Mouse (Mus musculus) monocyte, adult 2 months (primary cell): ENCODE results near the gene Kif14.
"Not testable (repeated sequence)": the region's sequence is repeated elsewhere in the genome, so short reads cannot be mapped to it uniquely, and the experiment has no call there.

Experiments used
- DNase-seq, 2 experiments: peaks; one replicate each; pipeline ENCODE4 v3.0.0; 2022; ENCODE audit warnings: low spot score in 2 of 2, low read depth in 1 of 2

The Kif14 gene

GRCm38 (mm10) chr1:136554686-136555085 lies 88.5 kb downstream of the Kif14 start:
- DNase-seq: no peak

GRCm38 (mm10) chr1:136555892-136556291 lies 89.7 kb downstream of the Kif14 start:
- DNase-seq: no peak

- not testable (repeated sequence) for DNase-seq
These were observed 90.5 kb downstream of the Kif14 start for GRCm38 (mm10) chr1:136556643-136557042.

- no peak for DNase-seq
These were observed 91.3 kb downstream of the Kif14 start for GRCm38 (mm10) chr1:136557436-136557835.

- DNase-seq: no peak
These were observed 92.6 kb downstream of the Kif14 start for GRCm38 (mm10) chr1:136558762-136559161.

GRCm38 (mm10) chr1:136559284-136559683 lies 93.1 kb downstream of the Kif14 start:
- DNase-seq: no peak

- no peak for DNase-seq
These were observed 93.6 kb downstream of the Kif14 start for GRCm38 (mm10) chr1:136559774-136560173.

- DNase-seq: no peak
These were observed 95.7 kb downstream of the Kif14 start for GRCm38 (mm10) chr1:136561823-136562222.

- DNase-seq: no peak
These were observed 97.0 kb downstream of the Kif14 start for GRCm38 (mm10) chr1:136563149-136563548.

GRCm38 (mm10) chr1:136564963-136565362 lies 98.8 kb downstream of the Kif14 start:
- DNase-seq: no peak

- no peak for DNase-seq
These were observed 100.2 kb downstream of the Kif14 start for GRCm38 (mm10) chr1:136566386-136566785.

GRCm38 (mm10) chr1:136567641-136568040 lies 101.5 kb downstream of the Kif14 start:
- DNase-seq: no peak

- DNase-seq: no peak
These were observed 102.6 kb downstream of the Kif14 start for GRCm38 (mm10) chr1:136568738-136569194.

GRCm38 (mm10) chr1:136569206-136569605 lies 103.1 kb downstream of the Kif14 start:
- DNase-seq: no peak

GRCm38 (mm10) chr1:136569626-136570297 lies 103.6 kb downstream of the Kif14 start:
- no peak for DNase-seq

- no peak for DNase-seq
These were observed 104.1 kb downstream of the Kif14 start for GRCm38 (mm10) chr1:136570298-136570653.

GRCm38 (mm10) chr1:136570976-136571375 lies 104.8 kb downstream of the Kif14 start:
- DNase-seq: no peak

GRCm38 (mm10) chr1:136571530-136571929 lies 105.4 kb downstream of the Kif14 start:
- DNase-seq: no peak

- no peak for DNase-seq
These were observed 111.9 kb downstream of the Kif14 start for GRCm38 (mm10) chr1:136577890-136578663.

- no peak for DNase-seq
These were observed 113.2 kb downstream of the Kif14 start for GRCm38 (mm10) chr1:136579360-136579759.

- DNase-seq: no peak
These were observed 114.1 kb downstream of the Kif14 start for GRCm38 (mm10) chr1:136580266-136580665.
